Mouse (Mus musculus) limb, embryonic 10.5 days (tissue): ENCODE measurements around the gene Klhl5. TPM values are rescaled to one million over a fixed set of nuclear protein-coding genes. Genes with fewer than 3 reads are reported as not detected.

Source experiments
- DNase-seq: peaks from one replicate; pipeline ENCODE4 v3.0.0-alpha.2; 2017; ENCODE audit warnings: low spot score
- H3K27ac ChIP-seq: fragments of 300-500 bp; sonication (generic); 2 replicates; pipeline ENCODE4 v1.5.1; 2016; ENCODE audit warnings: mild to moderate bottlenecking
- H3K27me3 ChIP-seq: fragments of 300-500 bp; sonication (generic); 2 replicates; pipeline ENCODE4 v1.6.1; 2016; ENCODE audit warnings: low read depth, mild to moderate bottlenecking; ENCODE audit not compliant: poor library complexity, severe bottlenecking
- H3K36me3 ChIP-seq: fragments of 300-500 bp; sonication (generic); 2 replicates; pipeline ENCODE4 v1.6.1; 2016; ENCODE audit warnings: mild to moderate bottlenecking, moderate library complexity
- H3K4me1 ChIP-seq: fragments of 300-500 bp; sonication (generic); 2 replicates; pipeline ENCODE4 v1.6.1; 2016
- H3K4me3 ChIP-seq: fragments of 300-500 bp; sonication (generic); 2 replicates; pipeline ENCODE4 v1.5.1; 2016; ENCODE audit warnings: mild to moderate bottlenecking, moderate library complexity
- H3K9me3 ChIP-seq: fragments of 300-500 bp; sonication (generic); replicated peaks from 2 replicates; pipeline ENCODE4 v1.6.1; 2016; ENCODE audit warnings: mild to moderate bottlenecking
- WGBS: fragments of 180-500 bp; shearing (Covaris S2); methylation state at CpG from one replicate; pipeline ENCODE4 v1.1.7; 2016; 5-methylcytosine and 5-hydroxymethylcytosine counted together
- polyA plus RNA-seq: library from polyadenylated mRNA; unstranded; fragments of >200 nt; fragmentation: Nextera tagmentation; extraction: Ambion mirVana; gene quantifications from 2 replicates; pipeline ENCODE4 v1.2.1, GENCODE M21; 2016

Klhl5 gene
- polyA plus RNA-seq, 1 experiment from 2014 or later, result 13.0 TPM

DNA sequence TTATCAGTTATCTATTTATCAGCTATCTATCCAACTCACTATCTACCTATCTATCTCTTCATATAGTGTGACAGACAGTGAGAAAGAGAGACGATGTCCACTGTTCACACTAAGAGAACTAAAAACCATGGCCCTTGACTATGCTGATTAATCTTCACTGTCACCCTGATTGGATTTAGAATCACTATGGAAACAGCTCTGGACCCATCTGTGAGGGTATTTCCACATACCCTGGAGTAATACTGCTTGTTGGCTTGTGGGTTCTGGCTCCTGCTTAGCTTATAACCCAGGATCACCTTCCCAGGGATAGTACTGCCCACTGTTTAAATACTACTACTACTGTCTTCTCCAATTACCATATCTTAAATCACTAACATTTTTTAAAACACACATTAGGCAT is 74.9 kb downstream of the Klhl5 start:
- Histone ChIP-seq H3K4me1 (no peaks in the 10 kb centered on the region), H3K27me3 (no peaks in the 10 kb centered on the region), H3K4me3 (no peak overlapping the region), H3K27ac (no peak overlapping the region), H3K9me3 (no peaks in the 10 kb centered on the region), H3K36me3 (no peaks in the 10 kb centered on the region)
- no peak for DNase-seq
- WGBS, result 89% methylated on average over 1 of the region's 1 CpGs

DNA sequence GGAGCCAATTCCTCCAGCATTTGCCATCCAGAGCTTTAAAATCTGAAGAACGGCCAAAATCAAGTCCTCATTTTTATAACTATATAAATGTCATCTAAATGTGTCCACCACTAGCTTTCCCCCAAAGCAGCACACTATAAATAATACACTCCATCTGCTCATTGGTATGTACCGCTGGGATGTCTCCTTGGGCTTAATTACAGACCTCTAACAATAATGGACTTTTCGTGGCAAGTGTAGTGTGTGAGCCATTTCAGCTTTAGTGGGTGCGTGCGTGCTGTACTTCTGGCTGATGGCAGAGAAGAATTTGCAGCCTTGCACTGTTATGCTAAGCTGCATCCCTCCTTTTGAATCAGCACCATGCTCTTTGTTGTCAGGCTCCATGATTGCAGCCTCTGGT is 84.3 kb downstream of the Klhl5 start:
- Histone ChIP-seq H3K4me1 (no peaks in the 10 kb centered on the region), H3K27ac (no peak overlapping the region), H3K36me3 (no peaks in the 10 kb centered on the region), H3K27me3 (no peaks in the 10 kb centered on the region), H3K9me3 (no peaks in the 10 kb centered on the region), H3K4me3 (no peak overlapping the region)
- no peak for DNase-seq
- WGBS, result 92% methylated on average over 5 of the region's 5 CpGs

DNA sequence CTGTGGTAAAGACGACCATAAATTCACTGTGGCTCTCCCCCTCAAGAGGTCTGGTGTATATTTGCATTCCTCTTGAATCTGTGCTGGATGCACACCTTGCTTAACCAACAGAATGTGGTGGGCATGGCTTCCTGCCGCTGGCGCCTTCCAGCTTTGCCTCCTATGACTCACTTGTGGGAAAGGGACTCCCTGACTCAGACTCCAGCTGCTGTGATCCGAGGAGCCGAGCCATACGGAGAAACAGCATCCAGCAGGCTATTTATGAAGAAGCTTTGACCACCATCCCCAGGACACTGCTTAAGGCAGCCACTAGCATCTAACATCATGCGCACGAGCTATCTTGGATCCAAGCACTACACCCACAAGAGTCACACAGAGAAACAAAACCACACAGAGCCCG is 87.1 kb downstream of the Klhl5 start:
- no peak for DNase-seq
- Histone ChIP-seq H3K36me3 (no peaks in the 10 kb centered on the region), H3K4me1 (0 out of 2 replicates have a peak, but pooled peaks cover 4% of the 10 kb centered on the region), H3K4me3 (no peak overlapping the region), H3K9me3 (no peaks in the 10 kb centered on the region), H3K27me3 (no peaks in the 10 kb centered on the region), H3K27ac (no peak overlapping the region)
- WGBS, result 94% methylated on average over 9 of the region's 9 CpGs

DNA sequence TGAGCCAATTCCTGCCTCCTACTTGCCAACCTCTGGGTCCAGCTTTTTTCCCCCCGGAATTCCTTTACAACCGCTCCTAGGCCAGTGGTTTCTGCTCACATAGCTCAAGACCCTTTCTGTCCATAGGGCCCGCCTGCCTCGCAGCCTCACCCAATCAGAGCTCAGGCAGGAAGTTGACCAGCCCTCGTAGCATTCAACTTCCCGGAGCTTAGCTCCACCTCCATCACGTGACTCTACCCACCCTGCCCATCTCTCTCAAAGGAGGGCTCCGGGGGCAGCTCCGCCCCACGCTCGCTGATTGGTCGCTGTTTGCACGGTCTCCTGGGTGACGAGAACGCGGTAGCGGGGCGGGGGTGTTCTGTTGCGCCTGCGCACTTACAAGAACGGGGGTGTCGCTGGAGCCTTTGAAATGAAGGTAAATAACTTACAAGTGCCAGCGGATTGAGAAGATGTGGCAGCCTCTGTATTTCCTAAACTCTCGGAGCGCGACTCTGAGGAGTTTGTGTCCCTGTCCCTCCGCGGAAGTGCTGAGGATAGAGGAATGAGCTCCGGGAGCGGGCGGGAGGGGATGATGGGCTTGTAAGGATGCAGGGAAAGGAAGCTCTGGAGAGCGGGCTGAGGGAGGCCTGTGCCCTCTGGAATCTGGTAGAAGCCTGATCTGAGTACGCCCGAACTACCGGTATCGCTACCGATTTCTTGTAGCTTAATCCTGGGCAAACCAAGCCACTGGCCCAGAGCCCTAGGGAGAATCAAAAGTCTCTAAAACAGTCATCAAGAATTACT is 92.2 kb downstream of the Klhl5 start, which contains the start of gene Wdr19:
Gene Wdr19, plus strand, starts transcription at position 351 of the 783 bp plus-strand sequence.
- under 1% methylated on average over 37 of the region's 37 CpGs for WGBS
- peak within 1 kb of the TSS; percentile 83 for H3K27ac ChIP-seq
- H3K4me1 ChIP-seq, result peaks cover 11% of the 10 kb centered on the region

DNA sequence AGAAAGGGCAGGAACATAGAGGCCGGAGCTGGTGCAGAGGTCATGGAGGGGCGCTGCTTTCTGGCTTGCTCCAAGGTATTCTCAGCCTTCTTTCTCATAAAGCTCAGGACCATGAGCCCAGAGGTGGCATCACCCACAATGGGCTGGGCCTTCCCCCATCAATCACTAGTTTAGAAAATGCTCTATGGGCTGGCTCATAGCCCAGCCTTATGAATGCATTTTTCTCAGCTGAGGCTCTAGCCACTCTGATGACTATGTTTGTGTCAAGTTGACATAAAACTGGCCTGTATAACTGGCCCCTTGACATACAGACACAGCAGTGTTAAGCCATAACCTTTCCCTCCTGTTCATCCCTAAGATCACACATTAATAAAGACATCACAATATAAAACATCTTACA is 97.4 kb downstream of the Klhl5 start:
- no peak overlapping the region for H3K4me3 ChIP-seq
- H3K9me3 ChIP-seq, result no peaks in the 10 kb centered on the region
- H3K27me3 ChIP-seq, result no peaks in the 10 kb centered on the region
- WGBS, result 95% methylated on average over 2 of the region's 2 CpGs
- H3K4me1 ChIP-seq, result peaks cover 7% of the 10 kb centered on the region
- H3K36me3 ChIP-seq, result no peaks in the 10 kb centered on the region
- H3K27ac ChIP-seq, result no peak overlapping the region
- no peak for DNase-seq

More for the DNA sequence above, 92.2 kb downstream of the Klhl5 start, which contains the start of gene Wdr19:
- H3K27me3 ChIP-seq, result no peaks in the 10 kb centered on the region
- H3K9me3 ChIP-seq, result no peaks in the 10 kb centered on the region
- H3K4me3 ChIP-seq, result peak within 1 kb of the TSS; percentile 69
- no peaks in the 10 kb centered on the region for H3K36me3 ChIP-seq
- peak; percentile 95 for DNase-seq

DNA sequence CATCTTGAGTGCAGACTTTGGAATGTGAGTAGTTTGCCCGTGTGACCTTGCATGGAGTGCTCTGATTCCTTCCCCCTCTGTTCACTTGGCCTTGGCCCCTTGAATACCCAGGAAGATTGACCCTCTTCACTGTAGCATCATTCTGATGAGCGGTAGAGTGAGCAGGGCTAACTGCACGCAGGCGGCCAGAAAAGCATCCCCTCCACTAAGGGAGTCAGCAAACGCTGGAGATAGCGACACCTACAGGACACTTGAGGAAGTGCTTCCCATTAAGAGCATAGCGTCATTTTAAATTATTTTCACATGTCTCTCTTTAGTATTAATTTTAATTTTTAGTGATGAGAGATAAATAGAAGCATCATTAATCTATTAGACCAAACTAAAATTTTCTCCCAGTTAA is 106.0 kb downstream of the Klhl5 start:
- no peaks in the 10 kb centered on the region for H3K36me3 ChIP-seq
- peak; percentile 49 for DNase-seq
- no peak overlapping the region for H3K27ac ChIP-seq
- H3K9me3 ChIP-seq, result no peaks in the 10 kb centered on the region
- no peaks in the 10 kb centered on the region for H3K4me1 ChIP-seq
- 23% methylated on average over 7 of the region's 7 CpGs for WGBS
- no peak overlapping the region for H3K4me3 ChIP-seq
- H3K27me3 ChIP-seq, result no peaks in the 10 kb centered on the region

Other genes starting within 250 kb of the Klhl5 start
- 0.19 and 0.28 TPM in 2 replicates for gene Tlr1, start 174.0 kb upstream of the Klhl5 start, polyA plus RNA-seq
- gene Tlr6, start 147.4 kb upstream of the Klhl5 start, polyA plus RNA-seq, result 0.18 and 0.25 TPM in 2 replicates
- 12.5 and 18.3 TPM in 2 replicates for gene Fam114a1, start 137.5 kb upstream of the Klhl5 start, polyA plus RNA-seq
- gene Tmem156, start 15.4 kb upstream of the Klhl5 start, polyA plus RNA-seq, result 0.23 TPM in 1 of 2 replicates, not detected in the other
- 7.3 and 11.0 TPM in 2 replicates for gene Wdr19, start 92.2 kb downstream of the Klhl5 start, polyA plus RNA-seq
- 90.3 and 103 TPM in 2 replicates for gene Rfc1, start 228.1 kb downstream of the Klhl5 start, polyA plus RNA-seq
- gene Klb, start 240.8 kb downstream of the Klhl5 start, polyA plus RNA-seq, result 0.08 TPM in 1 of 2 replicates, not detected in the other